Mouse (Mus musculus): ENCODE results near the gene Ostc.

GRCm38 (mm10) chr3:130685014-130685366, 24.3 kb downstream of the Ostc start:
- TF ChIP-seq CTCF (IDR thresholded peaks at IDR 0.05; ENCODE audit: control insufficient read depth, insufficient read depth, low read length) = no peak
- TF ChIP-seq POLR2A (IDR thresholded peaks at IDR 0.05; ENCODE audit: borderline replicate concordance, control insufficient read depth, low read depth, low read length) = no peak

All from bone marrow, adult 2 months (tissue).